Mouse (Mus musculus) gastrocnemius, postnatal 14 days (tissue): ENCODE measurements around the gene Cyp20a1. TPM values are rescaled to one million over a fixed set of nuclear protein-coding genes. Genes with fewer than 3 reads are reported as not detected.

Experiments used
- DNase-seq: peaks from one replicate; pipeline ENCODE4 v3.0.0; 2021; ENCODE audit warnings: mixed read lengths
- intact Hi-C: fragments of 180-260 bp; cut with DNase I; formaldehyde crosslinking; loops from one replicate; pipeline ENCODE4 v1.15.1; 2025; ENCODE audit warnings: low total_unique reads
- long read RNA-seq, 2 experiments: library from polyadenylated mRNA; stranded (forward); transcript quantifications; one replicate each; pipeline ENCODE4 v2.0.0; 2021
- total RNA-seq, 2 experiments: library from RNA; stranded (reverse); gene quantifications; 2 replicates each; pipeline ENCODE4 v1.2.3; 2021

Gene Cyp20a1
- total RNA-seq: 10 to 100 TPM; 10.0 to 11.1 TPM
- long read RNA-seq, experiment 1, transcript Cyp20a1-201 (13 exons, 2,223 nt): major isoform, 7 of 9 reads
- long read RNA-seq, experiment 1, partial matches to known transcripts: 0 of 9 reads
- long read RNA-seq, experiment 1, other reads (novel, unspliced or antisense): 2 of 9 reads
- long read RNA-seq, experiment 2, partial matches to known transcripts: 0 of 8 reads
- long read RNA-seq, experiment 2, other reads (novel, unspliced or antisense): 4 of 8 reads

DNA sequence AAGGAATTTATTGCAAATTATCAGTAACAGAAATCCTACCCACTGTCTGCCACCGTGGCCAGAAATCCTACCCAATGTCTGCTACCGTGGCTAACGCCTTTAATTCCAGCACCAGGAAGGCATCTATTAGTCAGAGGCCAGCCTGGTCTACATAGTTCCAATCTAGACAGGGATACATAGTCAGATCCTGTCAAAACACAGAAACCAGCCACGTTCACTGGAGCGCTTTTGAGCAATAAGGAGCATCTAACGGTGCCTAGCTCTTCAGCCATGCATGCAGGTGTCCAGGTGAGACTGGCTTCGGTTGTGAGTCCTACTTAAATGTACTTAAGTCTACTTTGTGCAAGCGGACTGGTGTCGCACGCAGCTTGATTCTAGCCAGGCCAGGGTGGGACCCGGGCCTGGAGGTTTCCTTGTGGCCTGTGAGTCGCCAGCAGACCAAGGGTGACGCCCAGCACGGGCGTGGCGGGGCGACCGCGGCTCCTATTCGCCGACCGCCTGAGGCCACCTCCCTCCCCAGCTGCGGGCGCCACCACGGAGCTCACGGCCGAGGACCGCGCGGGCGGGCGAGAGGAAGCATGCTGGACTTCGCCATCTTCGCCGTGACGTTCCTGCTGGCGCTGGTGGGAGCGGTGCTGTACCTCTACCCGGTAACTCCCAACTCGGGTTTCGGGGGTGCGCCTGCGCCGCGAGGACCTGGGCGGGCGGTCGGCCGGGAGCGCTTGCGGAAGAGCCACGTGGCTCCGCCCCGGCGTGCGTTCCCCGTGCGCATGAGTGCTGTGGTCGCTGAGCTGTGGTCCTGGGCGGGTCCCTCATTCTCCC is at the start of gene Cyp20a1:
TSS of gene Cyp20a1 (plus strand) at position 516 of the 822 bp plus-strand sequence.
- intact Hi-C loops: no loop called here
- peak; percentile 92 for DNase-seq

DNA sequence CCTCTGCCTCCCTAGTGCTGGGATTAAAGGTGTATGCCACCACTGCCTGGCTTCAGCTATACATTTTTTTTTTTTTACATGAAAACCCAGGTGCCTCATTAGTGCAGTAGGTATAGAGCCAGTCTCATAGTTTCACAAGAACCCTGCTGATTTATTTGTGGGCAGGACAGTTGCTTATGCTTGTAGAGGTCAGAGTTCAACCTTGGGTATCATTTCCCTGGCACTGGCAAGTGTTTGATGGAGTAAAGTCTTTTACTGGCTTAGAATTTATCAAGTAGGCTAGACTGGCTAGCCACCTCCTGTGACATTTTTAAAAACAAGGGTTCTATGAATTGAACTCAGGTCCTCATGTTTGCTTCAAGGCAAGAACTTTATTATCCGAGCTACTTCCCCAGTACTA is 49.2 kb upstream of the Cyp20a1 start:
- DNase-seq: no peak
- intact Hi-C loops: no loop called here

DNA sequence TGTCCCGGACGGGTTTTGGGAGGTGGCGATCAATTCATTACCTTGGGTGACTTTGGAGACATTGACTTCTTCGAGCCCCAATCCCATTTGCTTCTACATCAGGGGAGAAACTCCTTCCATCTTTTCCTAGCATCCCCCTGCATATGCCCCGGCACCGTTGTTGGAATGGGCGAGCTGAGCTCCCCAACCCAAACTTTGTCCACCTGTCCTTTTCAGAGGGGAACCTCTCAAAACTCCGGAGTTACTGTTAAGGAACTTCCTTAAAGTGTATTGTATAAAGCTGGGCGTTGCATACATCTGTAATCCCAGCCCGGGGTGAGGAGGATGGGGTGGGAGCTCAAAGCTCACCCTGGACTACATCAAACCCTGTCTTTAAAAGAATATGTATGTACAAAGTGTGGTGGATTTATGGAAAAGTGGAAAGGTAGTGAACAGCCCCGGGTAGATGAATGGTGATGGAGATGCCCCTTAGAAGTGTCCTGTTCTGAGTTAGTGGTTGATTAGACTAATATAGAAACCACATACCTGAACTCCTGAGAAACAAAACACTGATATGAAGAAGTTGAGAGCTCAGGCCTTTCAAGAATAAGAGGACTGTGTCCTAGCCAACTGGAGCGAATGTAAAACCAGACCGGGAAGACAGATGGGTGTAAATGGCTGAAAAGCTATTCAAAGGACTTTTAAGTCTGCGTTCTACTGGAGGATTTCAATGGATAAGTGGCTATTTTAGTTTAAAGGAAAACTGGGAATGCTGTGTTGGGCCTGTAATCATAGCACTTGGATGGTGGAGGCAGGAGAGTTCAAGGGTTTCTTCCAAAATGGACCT is 720 bp downstream of the Cyp20a1 start:
- intact Hi-C loops: no loop called here
- DNase-seq: no peak

DNA sequence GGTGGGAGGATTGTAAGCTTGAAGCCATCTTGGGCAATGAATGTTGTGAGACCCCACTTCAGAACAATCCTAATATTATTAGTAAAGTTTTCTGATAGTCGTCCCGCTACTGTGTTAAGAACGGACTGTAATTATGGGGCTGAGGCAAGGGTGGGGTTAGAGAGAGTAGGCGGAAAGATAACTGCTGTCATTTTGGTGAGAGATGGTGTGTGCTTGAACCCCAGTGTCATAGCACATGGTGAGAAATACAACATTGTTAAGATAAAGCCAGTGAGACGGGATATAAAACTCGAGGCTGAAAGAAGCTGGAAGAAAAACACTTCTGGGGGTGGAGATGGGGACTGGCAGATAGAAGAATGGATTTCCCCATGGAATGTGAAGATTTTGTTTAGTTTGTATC is 1.5 kb downstream of the Cyp20a1 start:
- intact Hi-C loops: no loop called here
- no peak for DNase-seq

DNA sequence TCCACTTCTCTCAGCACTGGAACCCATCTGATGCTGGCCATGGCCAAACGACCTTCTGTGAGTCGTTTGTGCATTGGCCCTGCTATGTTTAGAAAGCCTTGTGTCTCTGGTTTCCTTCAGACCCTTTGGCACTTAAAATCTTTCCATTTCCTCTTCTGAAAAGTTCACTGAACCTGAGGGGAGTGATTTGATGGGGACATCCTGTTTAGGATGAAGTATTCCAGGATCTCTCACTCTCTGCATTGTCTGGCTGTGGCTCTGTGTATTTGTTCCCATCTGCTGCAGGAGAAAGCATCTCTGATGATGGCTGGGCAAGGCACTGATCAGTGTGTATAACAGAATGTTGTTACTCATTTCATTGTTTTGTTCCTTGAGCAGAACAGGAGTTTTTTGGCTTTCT is 2.6 kb downstream of the Cyp20a1 start:
- no peak for DNase-seq
- intact Hi-C loops: no loop called here

DNA sequence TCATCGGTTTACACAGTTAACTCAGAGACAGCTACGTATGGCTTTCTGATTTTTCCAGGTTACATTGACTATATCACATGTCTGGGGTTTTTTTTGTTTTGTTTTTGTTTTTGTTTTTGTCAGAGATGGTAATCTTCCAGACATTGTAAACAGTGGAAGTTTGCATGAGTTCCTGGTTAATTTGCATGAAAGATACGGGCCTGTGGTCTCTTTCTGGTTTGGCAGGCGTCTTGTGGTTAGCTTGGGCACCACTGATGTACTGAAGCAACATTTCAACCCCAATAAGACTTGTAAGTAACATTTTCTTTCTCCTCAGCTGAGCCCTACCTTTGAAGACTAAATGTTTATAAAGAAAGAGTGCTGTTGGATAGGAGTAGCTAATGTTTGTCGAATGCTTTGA is 9.7 kb downstream of the Cyp20a1 start:
- intact Hi-C loops: no loop called here
- no peak for DNase-seq

DNA sequence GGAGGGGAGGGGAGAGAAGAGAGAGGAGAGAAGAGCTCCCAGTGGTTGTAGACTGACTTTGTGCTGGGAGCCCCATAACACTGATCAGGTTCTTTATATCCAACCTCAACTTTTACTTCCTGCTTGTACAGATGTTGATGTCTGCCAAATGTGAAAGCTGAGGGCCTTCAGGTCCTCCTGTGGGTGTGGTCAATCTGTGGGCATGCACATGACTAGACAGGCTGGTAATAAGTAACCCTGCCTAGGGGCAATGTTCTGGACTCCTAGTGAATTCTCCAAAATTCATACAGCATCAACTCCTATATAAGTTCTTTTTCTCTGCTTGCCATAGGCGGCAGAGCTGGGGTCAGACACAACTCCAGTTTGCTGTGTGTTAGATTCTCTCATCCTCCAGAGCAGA is 18.5 kb downstream of the Cyp20a1 start:
- DNase-seq: no peak
- intact Hi-C loops: no loop called here

DNA sequence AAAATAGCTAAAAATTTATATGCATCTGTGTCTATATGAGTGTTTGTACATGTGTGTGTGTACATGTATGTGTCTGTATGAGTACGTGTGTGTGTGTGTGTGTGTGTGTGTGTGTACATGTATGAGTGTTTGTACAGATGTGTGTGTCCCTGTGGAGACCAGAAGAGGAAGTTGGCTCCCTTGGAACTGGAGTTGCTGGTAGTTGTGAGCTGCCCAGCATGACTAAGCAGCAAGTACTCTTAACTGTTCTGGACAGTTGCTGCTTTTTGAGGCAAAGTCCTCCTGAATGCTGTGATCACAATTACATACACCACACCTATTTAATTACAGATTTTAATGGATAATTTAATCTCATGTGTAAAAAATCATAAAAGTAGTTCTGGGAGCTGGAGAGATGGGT is 33.4 kb downstream of the Cyp20a1 start:
- intact Hi-C loops: no loop called here
- DNase-seq: no peak

DNA sequence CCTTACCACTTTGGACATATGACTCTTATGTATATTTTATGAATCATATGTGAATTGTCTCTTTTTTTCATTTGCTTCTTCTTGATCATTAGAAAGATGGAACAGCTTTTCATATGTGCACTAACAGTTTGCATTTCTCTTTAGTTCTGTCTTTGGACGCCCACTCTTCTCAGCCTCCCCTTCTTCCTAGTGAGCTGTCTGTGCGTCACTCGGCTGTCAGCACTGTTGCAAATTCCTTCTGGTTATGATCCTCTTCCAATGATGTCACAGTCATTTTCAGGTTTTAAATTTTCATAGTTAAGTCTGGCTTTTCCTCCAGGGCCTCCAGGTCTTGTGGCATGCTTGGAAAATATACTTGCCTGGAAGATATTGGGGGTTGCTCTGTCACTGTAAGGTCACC is 38.8 kb downstream of the Cyp20a1 start:
- DNase-seq: no peak
- intact Hi-C loops: no loop called here

DNA sequence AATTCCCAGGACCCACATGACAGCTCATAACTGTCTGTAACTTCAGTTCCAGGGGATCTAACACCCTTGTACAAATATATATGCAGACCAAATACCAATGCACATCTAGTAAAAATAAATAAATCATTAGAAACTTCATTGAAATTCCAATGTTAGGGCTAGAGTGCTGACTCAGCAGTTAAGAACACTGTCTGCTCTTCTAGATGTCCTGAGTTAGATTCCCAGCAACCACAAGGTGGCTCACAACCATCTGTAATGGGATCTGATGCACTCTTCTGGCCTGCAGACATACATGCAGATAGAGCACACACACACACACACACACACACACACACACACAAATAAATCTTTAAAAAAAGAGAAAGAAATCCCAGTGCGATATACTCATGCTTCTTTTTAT is 61.7 kb downstream of the Cyp20a1 start:
- intact Hi-C loops: no loop called here
- no peak for DNase-seq

DNA sequence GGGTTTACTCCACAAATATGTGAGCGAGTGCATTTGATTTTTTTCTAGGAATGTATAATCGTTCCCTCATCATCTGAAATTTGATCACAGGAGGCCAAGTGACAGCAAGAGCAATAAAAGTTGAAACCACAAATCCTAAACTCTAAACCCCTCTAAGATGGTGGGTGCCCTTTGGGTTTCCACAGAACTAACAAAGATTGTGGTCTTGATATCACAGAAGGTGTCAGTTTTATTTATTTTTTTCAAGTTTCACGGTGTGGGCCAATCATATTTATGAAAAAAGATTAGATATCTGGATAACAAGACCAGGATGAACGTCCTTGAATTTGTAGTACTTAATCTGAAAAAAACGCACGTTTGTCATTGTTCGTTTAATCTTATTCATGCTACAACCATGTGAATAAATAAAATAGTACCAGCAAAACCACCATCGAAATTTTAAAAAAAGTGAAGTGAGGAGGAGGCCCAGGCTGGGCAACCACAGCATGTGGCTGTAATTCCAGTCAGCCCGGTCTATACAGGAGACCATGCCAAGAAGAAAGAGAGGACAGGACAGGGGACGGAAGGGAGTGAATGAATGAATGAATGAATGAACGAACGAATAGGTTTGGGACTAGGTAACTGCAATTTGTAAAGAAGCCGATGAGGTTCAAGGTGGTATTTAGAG is 65.5 kb downstream of the Cyp20a1 start:
- DNase-seq: no peak
- intact Hi-C loops: no loop called here

DNA sequence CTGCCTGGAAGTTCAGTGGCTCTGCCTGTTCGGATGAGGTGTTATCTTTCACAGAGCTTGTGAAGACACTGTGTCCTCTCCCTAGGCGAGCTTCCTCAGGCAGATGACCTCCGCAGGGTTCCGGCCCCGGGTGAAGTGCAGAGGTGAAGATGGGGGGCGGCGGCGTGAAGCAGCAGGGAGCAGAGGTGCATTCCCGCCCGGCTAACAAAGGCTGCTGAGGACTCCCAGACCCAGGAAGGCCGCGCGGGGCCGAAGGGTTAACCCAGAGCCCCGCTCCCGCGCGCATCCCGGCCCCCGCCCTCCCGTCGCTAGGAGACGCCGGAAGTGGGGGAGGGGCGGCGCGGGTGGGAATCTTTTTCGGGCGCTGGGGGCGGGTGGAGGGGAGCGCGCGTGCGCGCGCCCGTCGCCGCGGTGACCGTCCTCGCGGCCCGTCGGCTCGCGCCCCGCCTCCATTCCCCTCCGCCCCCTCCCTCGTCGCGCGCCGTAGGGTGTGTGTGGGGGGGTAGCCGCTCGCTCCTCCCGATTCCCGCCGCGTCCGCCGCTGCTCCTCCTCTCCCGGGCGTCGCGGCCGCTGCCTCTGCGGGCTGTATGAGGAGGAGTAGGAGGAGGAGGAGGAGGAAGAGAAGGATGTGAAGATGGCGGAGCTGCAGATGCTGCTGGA is 66.2 kb downstream of the Cyp20a1 start, which contains the start of gene Abi2:
TSS of gene Abi2 (plus strand) at position 452 of the 661 bp plus-strand sequence.
- intact Hi-C loops: no loop called here
- DNase-seq: peak; percentile 93

DNA sequence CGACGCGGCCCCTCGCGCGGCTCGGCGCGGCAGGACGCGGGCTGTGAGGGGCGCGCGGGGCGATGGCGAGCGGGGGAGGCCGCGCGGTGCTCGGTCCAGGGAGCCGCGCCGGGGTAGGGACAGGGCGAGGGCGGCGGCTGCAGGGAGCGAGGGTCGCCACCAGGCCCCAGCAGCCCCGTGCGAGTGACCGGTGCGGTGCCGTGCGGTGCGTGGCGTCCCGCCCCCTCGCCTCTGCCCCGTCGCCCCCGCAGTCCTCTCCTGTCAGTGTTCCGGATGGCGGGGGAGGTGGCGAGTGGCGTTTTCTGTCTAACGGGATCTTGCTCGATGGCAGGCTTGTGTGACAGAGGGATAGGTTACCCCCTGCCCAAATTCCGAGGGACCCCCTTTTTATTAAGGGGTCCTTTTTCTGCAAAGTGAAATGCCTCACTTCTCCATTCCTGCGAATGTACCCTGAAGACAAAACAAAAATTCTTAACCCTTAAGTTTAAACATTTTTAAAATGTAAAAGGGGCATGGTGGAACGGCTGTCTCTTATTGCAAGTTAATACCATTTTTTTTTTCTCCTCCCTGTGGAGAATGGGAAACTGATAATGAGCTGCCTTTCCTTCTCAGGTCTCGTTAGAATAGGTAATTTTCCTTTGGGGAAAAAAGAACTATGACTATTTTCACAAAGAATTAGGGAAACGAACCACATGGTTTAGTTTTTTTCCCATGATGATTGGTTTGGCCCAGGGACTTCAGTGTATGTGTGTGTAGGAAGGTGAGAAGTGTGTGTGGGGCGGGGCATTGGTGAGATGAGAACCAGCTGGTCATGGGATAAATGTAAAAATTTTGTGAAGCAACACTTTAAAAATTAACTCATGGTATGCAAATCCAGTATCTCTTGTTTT is 67.0 kb downstream of the Cyp20a1 start:
- intact Hi-C loops: no loop called here
- DNase-seq: peak; percentile 37

DNA sequence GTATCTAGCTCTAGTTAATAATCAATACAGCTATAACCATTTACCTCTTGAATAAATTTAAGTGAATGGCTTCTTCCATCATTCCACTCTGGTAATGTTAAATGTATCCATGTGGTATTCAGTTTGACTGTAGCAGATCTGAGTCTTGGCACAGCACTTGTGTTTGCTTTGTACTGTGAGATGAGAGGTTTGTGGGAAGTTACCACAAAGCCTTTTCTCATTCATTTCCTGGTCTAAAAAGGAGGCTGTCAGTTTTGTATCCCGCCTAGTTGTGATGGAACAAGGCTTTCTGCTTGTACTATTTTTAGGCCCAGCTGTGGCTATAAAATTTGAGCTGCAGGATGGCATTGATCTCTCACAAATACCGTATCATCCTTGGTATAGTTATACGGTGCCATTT is 73.6 kb downstream of the Cyp20a1 start:
- intact Hi-C loops: no loop called here
- no peak for DNase-seq

DNA sequence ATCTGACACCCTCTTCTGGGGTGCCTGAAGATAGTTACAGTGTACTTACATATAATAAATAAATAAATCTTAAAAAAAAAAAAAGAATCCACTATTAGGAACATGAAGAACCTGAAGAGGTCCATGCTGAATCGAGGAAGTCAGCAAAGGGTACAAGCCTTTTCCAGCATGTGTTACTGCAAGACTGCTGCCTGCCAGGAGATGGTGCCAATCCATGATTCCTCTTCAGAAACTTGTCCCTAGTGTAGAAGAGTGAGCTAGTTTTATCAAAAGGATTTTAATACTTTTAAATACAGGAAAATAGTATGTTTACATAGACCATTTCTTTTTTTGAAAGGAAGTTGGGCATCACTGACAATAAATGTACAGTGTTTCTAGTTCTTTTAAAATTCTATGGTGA is 80.8 kb downstream of the Cyp20a1 start:
- peak; percentile 7 for DNase-seq
- intact Hi-C loops: no loop called here

DNA sequence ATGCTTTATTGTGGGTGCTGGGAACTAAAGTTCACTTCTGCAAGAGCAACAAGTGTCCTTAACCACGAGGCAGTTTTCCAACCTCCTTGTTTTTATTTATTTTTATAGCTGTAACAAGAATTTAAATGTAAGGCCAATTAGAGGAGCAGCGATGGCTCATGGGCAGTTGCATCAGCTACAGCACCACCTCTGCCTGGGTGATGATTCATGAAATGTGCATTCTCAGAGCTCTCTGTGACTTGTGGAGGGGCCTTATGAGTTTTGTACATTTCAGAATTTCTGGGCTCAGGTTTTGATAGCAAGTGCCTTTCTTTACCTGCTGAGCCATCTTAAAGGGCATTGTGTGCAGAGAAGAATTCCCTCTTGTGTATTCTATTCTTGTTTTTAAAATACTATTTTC is 85.2 kb downstream of the Cyp20a1 start:
- DNase-seq: no peak
- intact Hi-C loops: no loop called here

DNA sequence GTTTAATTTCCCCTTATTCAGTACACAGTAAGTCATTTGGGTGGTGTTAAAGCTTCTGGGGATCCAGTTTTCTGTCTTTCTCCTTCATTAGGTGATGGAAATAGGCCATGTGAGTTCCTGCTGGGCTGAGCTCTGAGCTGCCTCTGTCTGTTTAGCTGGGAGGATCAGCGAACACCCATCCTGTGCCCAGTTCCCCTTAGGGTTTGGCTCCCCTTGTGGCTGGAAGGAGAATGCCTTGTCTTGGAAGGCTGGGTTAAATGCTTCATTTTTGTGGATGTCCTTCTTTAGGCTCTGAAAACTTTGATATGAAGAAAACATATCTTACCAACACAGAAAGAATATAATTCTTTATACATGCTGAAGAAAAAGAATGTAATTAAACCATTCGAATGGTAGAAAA is 85.8 kb downstream of the Cyp20a1 start:
- intact Hi-C loops: no loop called here
- no peak for DNase-seq

DNA sequence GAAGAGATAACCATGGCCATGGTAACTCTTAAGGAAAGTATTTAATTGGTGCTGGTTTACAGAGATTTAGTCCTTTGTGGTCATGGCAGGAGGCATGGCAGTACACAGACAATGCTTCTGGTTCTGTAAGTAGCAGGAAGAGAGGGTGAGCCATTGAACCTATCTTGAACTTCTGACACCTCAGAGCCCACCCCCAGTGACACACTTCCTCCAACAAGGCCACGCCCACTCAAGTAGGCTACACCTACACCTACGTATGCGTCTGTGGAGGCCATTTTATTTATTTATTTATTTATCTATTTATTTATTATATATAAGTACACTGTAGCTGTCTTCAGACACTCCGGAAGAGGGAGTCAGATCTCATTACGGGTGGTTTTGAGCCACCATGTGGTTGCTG is 88.4 kb downstream of the Cyp20a1 start:
- no peak for DNase-seq

More for the DNA sequence above, 88.4 kb downstream of the Cyp20a1 start:
- intact Hi-C loops: no loop called here
